In the genomic region with DNA sequence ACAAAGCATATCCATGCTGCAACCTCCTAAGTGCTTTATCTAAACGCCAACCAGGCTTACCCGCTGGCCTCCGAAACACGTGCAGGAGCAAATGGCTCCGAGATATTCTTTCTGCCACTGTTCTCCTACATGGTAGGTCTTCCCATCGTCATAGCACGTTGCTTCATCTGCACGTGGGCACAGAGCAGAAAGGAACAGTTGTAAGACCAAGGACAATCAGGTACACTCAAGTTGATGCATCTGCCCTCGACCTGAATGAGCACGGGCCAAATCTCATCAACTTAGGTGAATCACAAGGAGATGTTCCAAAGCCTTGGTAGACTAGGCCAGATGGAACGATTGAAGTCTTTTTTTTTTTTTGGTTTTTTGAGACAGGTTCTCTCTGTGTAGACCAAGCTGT, we compare ENCODE assay signal across 27 mouse cellular contexts.
"Had no signal": no experiment of that assay in that cellular context is flagged by ENCODE, and none has a peak within 500 bp of the region (broad histone marks: within the 10 kb centered on the region; RNA-seq: fewer than 3 reads in every experiment).

No protein-coding gene starts in this region.

- H3K36me3 ChIP-seq: midbrain, embryonic 15.5 days had no signal

- H3K4me3 ChIP-seq: left cerebral cortex, adult 2 months; limb, embryonic 10.5 days; limb, embryonic 12.5 days; limb, embryonic 13.5 days; limb, embryonic 15.5 days; liver, embryonic 12.5 days; liver, embryonic 13.5 days; liver, embryonic 15.5 days; lung, embryonic 15.5 days; megakaryocyte, embryonic 14.5 days; midbrain, embryonic 10.5 days; midbrain, embryonic 12.5 days; midbrain, embryonic 13.5 days; midbrain, embryonic 15.5 days had no signal

- H3K27me3 ChIP-seq: limb, embryonic 12.5 days; limb, embryonic 13.5 days; limb, embryonic 15.5 days; liver, embryonic 12.5 days; liver, embryonic 13.5 days; liver, embryonic 15.5 days; lung, embryonic 15.5 days; megakaryocyte, embryonic 14.5 days; midbrain, embryonic 12.5 days; midbrain, embryonic 13.5 days; midbrain, embryonic 15.5 days had no signal

- DNase-seq: left cerebral cortex, postnatal 4 days; liver; liver, embryonic 13.5 days; liver, postnatal 0 days; lung, adult 18-20 months; lung, adult 2 months; lung, embryonic 14.5 days; lung, postnatal 10 days; lung, postnatal 14 days; lung, postnatal 36 days; lung, postnatal 4 days; midbrain, embryonic 14.5 days had no signal

- H3K4me2 ChIP-seq: limb, embryonic 12.5 days; limb, embryonic 13.5 days; limb, embryonic 15.5 days; liver, embryonic 11.5 days; liver, embryonic 12.5 days; liver, embryonic 13.5 days; liver, embryonic 15.5 days; lung, embryonic 14.5 days; lung, embryonic 15.5 days; midbrain, embryonic 11.5 days; midbrain, embryonic 12.5 days; midbrain, embryonic 13.5 days; midbrain, embryonic 15.5 days had no signal
